Mouse (Mus musculus): ENCODE data around the gene Arfgef2. TPM values are rescaled to one million over a fixed set of nuclear protein-coding genes. Genes with fewer than 3 reads are reported as not detected.

Gene Arfgef2
- total and polyA plus RNA-seq, 3 experiments: 19.1 to 27.4 (median 24.5) TPM

GRCm38 (mm10) chr2:166803298-166803697 lies 2.1 kb upstream of the Arfgef2 start:
- no peak overlapping the region for H3K27ac ChIP-seq (ENCODE audit: control insufficient read depth, low read depth, low read length)
- no peak overlapping the region for H3K4me3 ChIP-seq (ENCODE audit: control insufficient read depth in 1 of 2, insufficient read depth in 1 of 2, low read depth in 2 of 2, low read length in 2 of 2)
- no peak for DNase-seq (ENCODE audit: low read depth, low spot score)
- H3K9ac ChIP-seq (ENCODE audit: control insufficient read depth, low read depth, low read length, poor library complexity, severe bottlenecking): no peak overlapping the region
- peaks cover 0 to 21% of the 10 kb centered on the region in 2 experiments; a peak in 2 of 4 replicates for H3K36me3 ChIP-seq (ENCODE audit: control insufficient read depth in 1 of 2, insufficient read depth in 2 of 2, low read length in 2 of 2)
- peaks cover 9 to 14% of the 10 kb centered on the region in 2 experiments for H3K4me1 ChIP-seq (ENCODE audit: control insufficient read depth in 1 of 2, insufficient read depth in 2 of 2, low read length in 2 of 2)
- no peaks in the 10 kb centered on the region for H3K9me3 ChIP-seq (replicated peaks; ENCODE audit: insufficient read depth, low read length)
- peaks cover 26% of the 10 kb centered on the region for H3K79me2 ChIP-seq (ENCODE audit: control insufficient read depth, insufficient read depth, low read length, poor library complexity)
- TF ChIP-seq NELFE (IDR thresholded peaks at IDR 0.05; ENCODE audit: low read depth, low read length) (no peak), RCOR1 (IDR thresholded peaks at IDR 0.05; ENCODE audit: low read depth, low read length) (no peak), NRF1 (IDR thresholded peaks at IDR 0.05; ENCODE audit: insufficient read depth, low read depth, low read length, poor library complexity, severe bottlenecking) (no peak), MYB (IDR thresholded peaks at IDR 0.05; ENCODE audit: low read depth, low read length) (no peak), ELF1 (IDR thresholded peaks at IDR 0.05; ENCODE audit: low read depth, low read length) (no peak), ETS1 (IDR thresholded peaks at IDR 0.05; ENCODE audit: low read depth, low read length) (no peak), EP300 (IDR thresholded peaks at IDR 0.05; ENCODE audit: low read depth in 1 of 2, low read length in 2 of 2) (no peak), ZC3H11A (IDR thresholded peaks at IDR 0.05; ENCODE audit: low read depth, low read length) (no peak), ZNF384 (IDR thresholded peaks at IDR 0.05; ENCODE audit: low read depth, low read length) (no peak), MXI1 (IDR thresholded peaks at IDR 0.05; ENCODE audit: low read depth, low read length) (no peak), MAX (IDR thresholded peaks at IDR 0.05; ENCODE audit: low read length) (no peak), POLR2AphosphoS5 (IDR thresholded peaks at IDR 0.05; ENCODE audit: borderline replicate concordance, low read depth, low read length) (no peak), CHD2 (IDR thresholded peaks at IDR 0.05; ENCODE audit: low read length) (no peak), CHD1 (IDR thresholded peaks at IDR 0.05; ENCODE audit: low read depth, low read length) (no peak)
- H3K27me3 ChIP-seq (ENCODE audit: control insufficient read depth in 1 of 2, insufficient read depth in 2 of 2, low read length in 2 of 2): no peaks in the 10 kb centered on the region

GRCm38 (mm10) chr2:166806173-166806705 lies 851 bp downstream of the Arfgef2 start:
- H3K4me3 ChIP-seq (ENCODE audit: control insufficient read depth in 1 of 2, insufficient read depth in 1 of 2, low read depth in 2 of 2, low read length in 2 of 2): peak overlapping the region; percentile 91 to 96
- H3K79me2 ChIP-seq (ENCODE audit: control insufficient read depth, insufficient read depth, low read length, poor library complexity): peaks cover 45% of the 10 kb centered on the region
- H3K36me3 ChIP-seq (ENCODE audit: control insufficient read depth in 1 of 2, insufficient read depth in 2 of 2, low read length in 2 of 2): peaks cover 0 to 22% of the 10 kb centered on the region in 2 experiments; a peak in 2 of 4 replicates
- peak overlapping the region; percentile 60 for H3K27ac ChIP-seq (ENCODE audit: control insufficient read depth, low read depth, low read length)
- DNase-seq (ENCODE audit: low read depth, low spot score): peak; percentile 74
- no peak for TF ChIP-seq USF1 (IDR thresholded peaks at IDR 0.05; ENCODE audit: low read depth, low read length)
- TF ChIP-seq BHLHE40 (IDR thresholded peaks at IDR 0.05; ENCODE audit: borderline replicate concordance, low read depth, low read length): no peak
- 0 out of 2 replicates have a peak, but pooled peaks have one; percentile 24 for TF ChIP-seq MAX (IDR thresholded peaks at IDR 0.05; ENCODE audit: low read length)
- TF ChIP-seq ELF1 (IDR thresholded peaks at IDR 0.05; ENCODE audit: low read depth, low read length): no peak
- no peak for TF ChIP-seq EP300 (IDR thresholded peaks at IDR 0.05; ENCODE audit: low read depth in 1 of 2, low read length in 2 of 2)
- no peak for TF ChIP-seq RAD21 (IDR thresholded peaks at IDR 0.05; ENCODE audit: low read depth, low read length)
- no peak for TF ChIP-seq GATA1 (IDR thresholded peaks at IDR 0.05; ENCODE audit: low read depth, low read length)
- no peak for TF ChIP-seq ZMIZ1 (IDR thresholded peaks at IDR 0.05; ENCODE audit: low read depth, low read length)
- 0 out of 2 replicates have a peak, but pooled peaks have one; percentile 32 for TF ChIP-seq MYC (IDR thresholded peaks at IDR 0.05; ENCODE audit: low read depth, low read length)
- 0 out of 2 replicates have a peak, but pooled peaks have one; percentile 33 for TF ChIP-seq HCFC1 (IDR thresholded peaks at IDR 0.05; ENCODE audit: low read depth, low read length)
- peak; percentile 72 for TF ChIP-seq MXI1 (IDR thresholded peaks at IDR 0.05; ENCODE audit: low read depth, low read length)
- TF ChIP-seq TBP (IDR thresholded peaks at IDR 0.05; ENCODE audit: low read depth, low read length): 0 out of 2 replicates have a peak, but pooled peaks have one; percentile 28
- peak; percentile 69 for TF ChIP-seq SIN3A (IDR thresholded peaks at IDR 0.05; ENCODE audit: low read length)
- no peak for TF ChIP-seq SMC3 (IDR thresholded peaks at IDR 0.05; ENCODE audit: low read depth, low read length)
- TF ChIP-seq TAL1 (IDR thresholded peaks at IDR 0.05; ENCODE audit: low read length): no peak
- H3K9ac ChIP-seq (ENCODE audit: control insufficient read depth, low read depth, low read length, poor library complexity, severe bottlenecking): peak overlapping the region; percentile 90
- H3K9me3 ChIP-seq (replicated peaks; ENCODE audit: insufficient read depth, low read length): no peaks in the 10 kb centered on the region
- peaks cover 9 to 14% of the 10 kb centered on the region in 2 experiments for H3K4me1 ChIP-seq (ENCODE audit: control insufficient read depth in 1 of 2, insufficient read depth in 2 of 2, low read length in 2 of 2)
- H3K27me3 ChIP-seq (ENCODE audit: control insufficient read depth in 1 of 2, insufficient read depth in 2 of 2, low read length in 2 of 2): no peaks in the 10 kb centered on the region
